Mouse (Mus musculus): ENCODE data around the gene Gm21900. TPM values are rescaled to one million over a fixed set of nuclear protein-coding genes. Genes with fewer than 3 reads are reported as not detected.
"Not testable (repeated sequence)": the region's sequence is repeated elsewhere in the genome, so short reads cannot be mapped to it uniquely, and the experiment has no call there.

Gene Gm21900
- total RNA-seq (2022): not detected

DNA sequence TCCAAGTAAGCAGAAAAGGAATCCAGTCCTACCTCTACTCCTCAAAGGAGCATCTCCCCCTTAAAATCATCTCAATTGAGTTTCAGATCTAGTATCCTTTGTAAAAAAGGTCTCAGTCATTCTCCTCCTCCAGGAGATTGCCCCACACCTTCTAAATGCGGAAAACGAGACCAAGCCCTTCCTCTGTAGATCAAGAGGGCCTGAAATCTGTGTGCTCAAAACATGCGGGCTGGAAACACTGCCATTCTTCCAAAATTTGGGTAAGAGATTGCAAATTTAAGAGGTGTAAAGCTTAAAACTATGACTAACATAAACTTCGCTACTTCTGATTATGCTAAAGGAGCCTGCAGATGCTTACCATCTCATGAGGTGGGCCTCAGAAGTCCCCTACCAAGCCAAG, at the start of gene Gm21900:
Gm21900 (plus strand) TSS at position 301 of the 400 bp plus-strand sequence.
- not testable (repeated sequence) for DNase-seq

GRCm38 (mm10) chrY:10643516-10643915, 27.4 kb downstream of the Gm21900 start:
- peak; percentile 2 for DNase-seq

Other genes starting within 250 kb of the Gm21900 start
- gene Gm28510, start 203.6 kb upstream of the Gm21900 start, total RNA-seq (2022): not detected
- gene Gm20737, start 80.3 kb upstream of the Gm21900 start, total RNA-seq (2022): not detected
- gene Gm21775, start 62.9 kb upstream of the Gm21900 start, total RNA-seq (2022): not detected
- gene Gm20777, start 136.1 kb downstream of the Gm21900 start, total RNA-seq (2022): not detected

All from adrenal gland, adult 8-10 months (tissue).